Mouse (Mus musculus): ENCODE measurements around the gene Slc25a15.

DNA sequence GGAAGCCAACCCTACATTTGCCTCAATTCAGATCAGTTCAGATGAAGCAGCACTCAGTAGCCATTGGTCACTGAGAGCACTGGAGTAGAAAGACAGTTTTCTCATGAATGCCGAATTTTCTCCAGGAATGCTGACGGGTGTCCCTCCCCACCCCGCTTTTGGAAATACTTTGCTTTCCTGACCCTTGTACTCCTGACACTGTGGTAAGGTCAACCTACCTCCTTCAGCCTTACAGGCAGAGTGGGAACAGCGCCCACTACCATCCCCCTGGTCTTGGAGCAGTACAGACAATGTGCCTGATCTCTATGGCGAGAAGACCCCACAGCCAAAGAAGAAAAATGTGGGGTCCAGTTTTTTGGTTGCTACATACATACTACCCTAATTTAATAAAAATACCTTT is 22.1 kb downstream of the Slc25a15 start:
- TF ChIP-seq CTCF (IDR thresholded peaks at IDR 0.05) (no peak), EP300 (IDR thresholded peaks at IDR 0.05) (no peak)
